Mouse (Mus musculus) cerebellum, adult 2 months (tissue): ENCODE results near the gene Ssh1. TPM values are rescaled to one million over a fixed set of nuclear protein-coding genes. Genes with fewer than 3 reads are reported as not detected.

Experiments
- DNase-seq, 2 experiments: peaks; one replicate each; pipeline ENCODE4 v3.0.0; 2021
- H3K27ac ChIP-seq: fragments of 200-500 bp; 2 replicates; pipeline ENCODE4 v1.5.1; 2012; ENCODE audit warnings: low read length, control low read depth, inconsistent platforms; ENCODE audit not compliant: insufficient read depth
- H3K27me3 ChIP-seq: fragments of 200-500 bp; 2 replicates; pipeline ENCODE4 v1.6.1; 2012; ENCODE audit warnings: inconsistent platforms, mild to moderate bottlenecking, low read length, moderate library complexity; ENCODE audit not compliant: control insufficient read depth, insufficient read depth
- H3K4me1 ChIP-seq: fragments of 200-500 bp; 2 replicates; pipeline ENCODE4 v1.6.1; 2011; ENCODE audit warnings: low read length; ENCODE audit not compliant: control insufficient read depth, insufficient read depth
- H3K4me3 ChIP-seq: fragments of 200-500 bp; replicated peaks from 2 replicates; pipeline ENCODE3; 2011; ENCODE audit warnings: mild to moderate bottlenecking, low read depth, low read length, control low read depth; ENCODE audit not compliant: insufficient read depth
- CTCF ChIP-seq: fragments of 200-500 bp; IDR thresholded peaks from 2 replicates; pipeline ENCODE4 v1.5.1; 2011; ENCODE audit warnings: low read depth, mild to moderate bottlenecking, control low read depth, low read length, moderate library complexity, borderline replicate concordance; ENCODE audit not compliant: insufficient read depth
- POLR2A ChIP-seq: fragments of 200-500 bp; IDR thresholded peaks from 2 replicates; pipeline ENCODE4 v1.6.1; 2011; ENCODE audit warnings: low read length, control low read depth, borderline replicate concordance; ENCODE audit not compliant: insufficient read depth
- WGBS: fragments of 180-500 bp; shearing (Covaris S2); methylation state at CpG from one replicate; pipeline ENCODE4 v1.1.7; 2018; 5-methylcytosine and 5-hydroxymethylcytosine counted together
- polyA plus RNA-seq: library from polyadenylated mRNA; depleted of rRNA; stranded (reverse); fragments of >200 nt; gene quantifications from 2 replicates; pipeline ENCODE4 v1.2.3, GENCODE M21; 2012

The Ssh1 gene
- polyA plus RNA-seq, 1 experiment: 16.7 TPM

DNA sequence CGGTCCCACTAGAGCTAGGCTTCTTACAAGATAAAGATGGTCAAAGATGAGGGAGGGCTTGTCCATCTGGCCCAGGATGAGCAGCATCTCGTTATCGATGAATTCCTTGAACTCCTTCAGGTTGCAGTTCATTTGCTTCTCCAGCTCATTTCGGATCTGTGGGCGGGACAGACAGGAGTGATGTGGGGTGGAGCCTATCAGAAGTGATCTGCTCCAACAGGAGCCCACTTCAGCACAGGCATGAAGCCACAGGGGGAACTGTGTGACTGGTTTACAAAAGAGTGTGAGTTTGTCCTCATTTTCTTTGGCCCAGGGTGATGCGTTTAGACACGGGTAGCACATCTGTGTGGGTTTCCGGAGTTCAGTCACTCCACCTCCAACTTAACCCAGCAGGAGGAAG, 38.0 kb downstream of the Ssh1 start:
- DNase-seq: no peak
- peaks cover 3% of the 10 kb centered on the region for H3K4me1 ChIP-seq
- H3K27me3 ChIP-seq: no peaks in the 10 kb centered on the region
- WGBS: 87% methylated on average over 8 of the region's 8 CpGs
- no peak overlapping the region for H3K4me3 ChIP-seq
- H3K27ac ChIP-seq: no peak overlapping the region
- TF ChIP-seq POLR2A (no peak), CTCF (no peak)

DNA sequence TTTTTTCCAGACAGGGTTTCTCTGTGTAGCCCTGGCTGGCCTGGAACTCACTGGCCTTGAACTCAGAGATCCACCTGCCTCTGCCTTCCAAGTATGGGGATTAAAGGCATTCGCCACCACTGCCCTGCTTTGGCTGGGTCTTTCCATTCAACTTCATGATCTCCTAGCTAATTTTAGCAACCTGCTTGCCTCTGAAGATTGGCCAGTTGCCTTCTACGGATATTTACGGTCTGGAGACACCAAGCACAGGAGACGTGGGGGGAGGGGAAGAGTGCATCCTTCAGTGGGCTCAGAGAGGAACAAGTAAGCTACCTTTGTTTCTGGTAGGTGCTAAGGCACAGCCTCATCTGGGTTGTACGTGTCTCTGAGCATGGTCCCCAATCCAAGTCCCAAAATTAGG, 38.4 kb downstream of the Ssh1 start:
- peaks cover 7% of the 10 kb centered on the region for H3K4me1 ChIP-seq

DNA sequence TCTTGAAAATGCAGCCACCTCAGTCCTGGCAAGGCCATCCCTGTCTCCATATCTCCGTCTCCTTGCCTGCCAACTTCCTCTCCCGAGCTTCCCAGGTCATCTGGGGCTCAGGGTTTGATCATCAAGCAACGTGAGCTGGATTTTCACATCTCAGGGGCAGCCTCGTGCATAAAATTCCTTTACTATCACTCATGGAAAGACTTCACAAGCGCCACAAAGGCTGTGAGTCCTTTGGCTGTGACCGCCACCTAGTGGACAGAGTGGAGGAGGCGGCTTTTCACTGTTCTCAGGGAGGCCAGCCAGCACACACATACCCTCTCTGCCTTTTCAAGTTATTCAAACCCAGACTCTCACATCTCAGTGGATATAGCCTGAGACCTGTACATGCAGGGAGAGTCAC, 39.3 kb downstream of the Ssh1 start:
- Histone ChIP-seq H3K4me3 (no peak overlapping the region), H3K27ac (no peak overlapping the region), H3K4me1 (peaks cover 16% of the 10 kb centered on the region), H3K27me3 (no peaks in the 10 kb centered on the region)
- peak; percentile 92 for TF ChIP-seq CTCF
- TF ChIP-seq POLR2A: no peak
- 4% methylated on average over 7 of the region's 7 CpGs for WGBS
- peak; percentile 78 to 87 for DNase-seq

More for the DNA sequence above, 38.4 kb downstream of the Ssh1 start:
- 54% methylated on average over 5 of the region's 5 CpGs for WGBS
- Histone ChIP-seq H3K27me3 (no peaks in the 10 kb centered on the region), H3K4me3 (no peak overlapping the region), H3K27ac (no peak overlapping the region)
- TF ChIP-seq CTCF (no peak), POLR2A (no peak)
- DNase-seq: no peak

DNA sequence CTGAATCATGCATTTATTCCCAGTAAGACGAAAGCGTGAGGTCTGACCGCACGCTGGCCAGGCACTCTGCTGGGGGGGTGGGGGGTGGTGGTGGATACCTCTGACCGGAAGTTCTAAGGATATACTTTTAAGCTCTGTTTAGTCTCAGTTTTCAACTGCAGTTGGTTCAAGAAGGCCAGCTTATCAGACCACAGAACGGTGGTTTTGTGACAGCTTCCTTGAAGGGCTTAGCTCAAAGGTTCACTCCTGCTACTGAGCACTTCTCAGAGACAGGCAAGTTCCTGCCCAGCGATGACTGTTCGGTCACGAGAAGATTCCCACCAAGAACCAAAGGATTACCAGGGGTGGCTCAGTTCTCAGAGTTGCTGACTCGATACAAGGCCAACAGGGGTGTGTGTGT, 41.2 kb downstream of the Ssh1 start:
- Histone ChIP-seq H3K4me1 (peaks cover 17% of the 10 kb centered on the region), H3K27me3 (no peaks in the 10 kb centered on the region), H3K27ac (no peak overlapping the region), H3K4me3 (no peak overlapping the region)
- WGBS: 98% methylated on average over 10 of the region's 10 CpGs
- TF ChIP-seq POLR2A (no peak), CTCF (no peak)
- no peak for DNase-seq

DNA sequence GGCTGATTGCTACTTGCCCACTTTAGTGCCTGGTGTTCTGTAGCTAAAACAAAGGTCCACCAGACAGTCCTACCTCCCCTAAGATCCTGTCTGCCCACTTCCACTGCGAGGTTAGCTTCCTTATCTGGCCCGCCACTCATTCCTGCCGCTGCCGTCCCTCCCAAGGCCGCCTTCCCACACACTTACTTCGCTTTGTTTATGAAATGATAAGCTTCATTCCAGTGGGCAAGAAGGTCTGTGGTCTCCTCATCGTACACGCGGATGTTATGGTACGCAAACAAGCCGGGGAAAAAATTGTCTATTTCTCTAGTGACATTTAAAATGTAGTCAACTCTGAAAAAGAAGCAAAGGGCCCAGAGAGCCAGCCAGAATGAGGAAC, 42.0 kb downstream of the Ssh1 start:
- Histone ChIP-seq H3K4me1 (peaks cover 17% of the 10 kb centered on the region), H3K27ac (no peak overlapping the region), H3K27me3 (no peaks in the 10 kb centered on the region), H3K4me3 (no peak overlapping the region)
- DNase-seq: no peak
- 95% methylated on average over 11 of the region's 11 CpGs for WGBS
- TF ChIP-seq CTCF: no peak
- no peak for TF ChIP-seq POLR2A

DNA sequence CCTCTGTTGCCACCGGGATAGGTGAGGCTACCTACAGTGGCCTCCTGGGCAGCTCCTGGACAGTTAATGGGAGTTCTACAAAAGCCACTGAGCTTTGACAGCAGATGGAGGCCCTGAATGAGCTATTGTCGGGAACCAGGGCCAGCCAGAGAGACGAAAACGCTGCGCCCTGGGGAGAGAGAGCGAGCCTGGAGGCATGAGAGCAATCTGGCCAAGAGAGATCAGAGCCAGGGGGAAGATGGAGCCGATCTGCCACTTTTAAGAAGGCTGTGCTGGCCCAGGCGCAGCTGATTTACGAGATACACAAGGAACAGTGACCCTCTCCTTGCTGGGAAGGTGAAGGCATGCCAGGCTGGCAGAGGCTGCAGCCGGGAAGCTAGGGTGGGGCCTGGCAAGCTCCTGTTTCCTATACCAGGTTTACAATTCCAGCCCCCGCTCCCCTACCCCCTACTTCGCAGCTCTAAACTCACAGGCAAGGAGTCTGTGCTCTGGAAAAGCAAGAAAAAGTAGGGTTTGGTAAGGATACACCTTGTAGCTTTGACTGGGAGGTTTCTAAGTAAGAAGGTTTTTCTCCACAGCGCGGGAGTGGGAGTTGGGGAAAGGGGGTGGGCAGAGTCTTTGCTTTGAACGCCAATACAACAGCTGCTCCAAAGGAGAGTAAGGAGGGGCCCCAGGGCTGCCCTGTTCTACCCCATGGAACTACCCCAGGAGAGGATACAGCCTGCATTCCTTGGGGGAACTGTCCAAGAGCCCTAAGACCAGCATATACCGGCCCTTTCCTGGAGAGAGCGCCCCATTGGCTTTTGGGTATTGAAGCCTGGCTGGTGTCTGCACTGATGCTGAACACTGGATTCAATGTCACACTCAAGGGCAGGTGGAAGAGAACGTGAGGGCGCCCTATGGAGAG, 42.7 kb downstream of the Ssh1 start:
- 30% methylated on average over 19 of the region's 19 CpGs for WGBS
- H3K4me1 ChIP-seq: peaks cover 17% of the 10 kb centered on the region
- peak overlapping the region; percentile 71 for H3K27ac ChIP-seq
- DNase-seq: peak; percentile 80 to 87
- 0 out of 2 replicates have a peak, but pooled peaks have one; percentile 10 for TF ChIP-seq POLR2A
- TF ChIP-seq CTCF: no peak
- H3K27me3 ChIP-seq: no peaks in the 10 kb centered on the region
- no peak overlapping the region for H3K4me3 ChIP-seq

DNA sequence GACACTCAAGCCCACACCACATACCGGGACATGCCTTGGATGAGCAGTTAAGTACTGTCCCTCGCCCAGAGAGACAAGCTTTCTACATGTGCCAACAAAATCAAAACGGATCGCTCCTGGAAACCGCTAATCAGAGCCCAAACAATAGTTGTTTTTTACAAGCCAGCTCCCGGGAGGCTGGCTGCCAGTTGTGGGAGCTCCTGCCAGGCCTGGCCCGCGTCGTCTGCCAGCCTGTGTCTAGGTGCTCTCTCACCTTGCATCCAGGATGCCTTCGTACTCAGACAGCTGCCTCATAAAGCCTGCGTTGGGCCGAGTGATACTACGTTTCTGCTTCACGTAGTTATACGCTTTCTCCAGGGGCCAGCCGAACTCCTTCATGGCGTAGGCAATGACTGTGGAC, 43.6 kb downstream of the Ssh1 start:
- peak; percentile 42 to 51 for DNase-seq
- Histone ChIP-seq H3K4me1 (peaks cover 17% of the 10 kb centered on the region), H3K4me3 (no peak overlapping the region), H3K27me3 (no peaks in the 10 kb centered on the region), H3K27ac (peak overlapping the region; percentile 71)
- 26% methylated on average over 17 of the region's 17 CpGs for WGBS
- TF ChIP-seq POLR2A (no peak), CTCF (no peak)

DNA sequence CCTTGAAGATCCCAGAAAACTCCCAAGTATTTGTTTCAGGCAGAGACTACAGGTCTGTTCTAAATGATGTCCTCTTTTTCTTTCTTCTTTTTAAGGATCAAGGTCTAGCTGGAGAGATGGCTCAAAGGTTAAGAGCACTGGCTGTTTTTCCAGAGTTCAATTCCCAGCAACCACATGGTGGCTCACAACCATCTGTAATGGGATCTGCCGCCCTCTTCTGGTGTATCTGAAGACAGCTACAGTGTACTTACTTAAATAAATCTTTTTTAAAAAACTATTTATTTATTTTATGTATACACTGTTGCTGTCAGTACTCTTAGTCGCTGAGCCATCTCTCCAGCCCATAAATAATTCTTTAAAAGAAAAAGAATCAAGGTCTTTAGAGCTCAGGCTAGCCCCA, 46.4 kb downstream of the Ssh1 start:
- TF ChIP-seq POLR2A: no peak
- no peak for TF ChIP-seq CTCF
- H3K4me3 ChIP-seq: no peak overlapping the region
- H3K27me3 ChIP-seq: no peaks in the 10 kb centered on the region
- WGBS: 79% methylated on average over 2 of the region's 2 CpGs
- H3K4me1 ChIP-seq: peaks cover 17% of the 10 kb centered on the region
- no peak overlapping the region for H3K27ac ChIP-seq
- no peak for DNase-seq
